Mouse (Mus musculus): ENCODE measurements around the gene Gpc6. TPM values are rescaled to one million over a fixed set of nuclear protein-coding genes. Genes with fewer than 3 reads are reported as not detected.

The Gpc6 gene
- polyA plus RNA-seq, 1 experiment from 2014 or later: 4.4 TPM

GRCm38 (mm10) chr14:117659198-117659761 is 734.2 kb downstream of the Gpc6 start:
- ATAC-seq (ENCODE audit: low read depth): no peak
- no peak overlapping the region for H3K4me3 ChIP-seq (ENCODE audit: low read depth, low read length)
- no peaks in the 10 kb centered on the region for H3K9me3 ChIP-seq (replicated peaks; ENCODE audit: control insufficient read depth, low read length)
- H3K36me3 ChIP-seq (ENCODE audit: control insufficient read depth, insufficient read depth): no peaks in the 10 kb centered on the region
- no peak overlapping the region for H3K27ac ChIP-seq (ENCODE audit: low read length)
- H3K9ac ChIP-seq (ENCODE audit: low read depth, low read length): no peak overlapping the region
- no peaks in the 10 kb centered on the region for H3K4me1 ChIP-seq (ENCODE audit: control insufficient read depth, low read depth, low read length)
- WGBS (ENCODE audit: insufficient replicate concordance): 61% methylated on average over 8 of the region's 8 CpGs
- H3K27me3 ChIP-seq (ENCODE audit: control insufficient read depth, insufficient read depth, low read depth, low read length): no peaks in the 10 kb centered on the region
- no peak overlapping the region for H3K4me2 ChIP-seq (ENCODE audit: low read depth, low read length)

- 55% methylated on average over 4 of the region's 4 CpGs for WGBS (ENCODE audit: insufficient replicate concordance)
- Histone ChIP-seq H3K4me1 (ENCODE audit: control insufficient read depth, low read depth, low read length) (no peaks in the 10 kb centered on the region), H3K4me2 (ENCODE audit: low read depth, low read length) (no peak overlapping the region), H3K27me3 (ENCODE audit: control insufficient read depth, insufficient read depth, low read depth, low read length) (no peaks in the 10 kb centered on the region), H3K36me3 (ENCODE audit: control insufficient read depth, insufficient read depth) (no peaks in the 10 kb centered on the region), H3K9ac (ENCODE audit: low read depth, low read length) (no peak overlapping the region), H3K9me3 (replicated peaks; ENCODE audit: control insufficient read depth, low read length) (no peaks in the 10 kb centered on the region), H3K27ac (ENCODE audit: low read length) (no peak overlapping the region), H3K4me3 (ENCODE audit: low read depth, low read length) (no peak overlapping the region)
- no peak for ATAC-seq (ENCODE audit: low read depth)
Measured at GRCm38 (mm10) chr14:117662261-117662660, 737.1 kb downstream of the Gpc6 start.

DNA sequence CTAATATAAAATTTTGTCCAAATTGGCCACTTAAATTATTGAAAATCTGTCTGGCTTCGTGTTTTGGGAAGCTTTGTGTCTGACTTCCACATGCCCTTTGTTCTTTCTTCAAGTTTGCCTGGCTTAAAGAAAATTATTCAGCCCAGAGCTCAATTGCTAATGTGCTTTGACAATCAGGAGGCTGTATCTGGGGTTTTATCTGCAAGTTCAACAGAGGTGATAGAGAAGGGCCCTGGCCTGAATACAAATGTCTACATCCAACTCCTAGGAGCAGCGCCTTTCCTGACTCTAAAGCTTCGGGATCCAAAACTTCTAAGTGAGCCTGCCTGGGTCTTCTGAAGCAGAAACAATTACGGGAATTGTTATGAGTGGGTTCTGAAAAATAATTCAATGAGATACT is 739.7 kb downstream of the Gpc6 start:
- Histone ChIP-seq H3K4me3 (ENCODE audit: low read depth, low read length) (no peak overlapping the region), H3K36me3 (ENCODE audit: control insufficient read depth, insufficient read depth) (no peaks in the 10 kb centered on the region), H3K9ac (ENCODE audit: low read depth, low read length) (no peak overlapping the region), H3K4me1 (ENCODE audit: control insufficient read depth, low read depth, low read length) (no peaks in the 10 kb centered on the region), H3K9me3 (replicated peaks; ENCODE audit: control insufficient read depth, low read length) (no peaks in the 10 kb centered on the region), H3K4me2 (ENCODE audit: low read depth, low read length) (no peak overlapping the region), H3K27ac (ENCODE audit: low read length) (no peak overlapping the region), H3K27me3 (ENCODE audit: control insufficient read depth, insufficient read depth, low read depth, low read length) (no peaks in the 10 kb centered on the region)
- WGBS (ENCODE audit: insufficient replicate concordance): 53% methylated on average over 4 of the region's 4 CpGs
- ATAC-seq (ENCODE audit: low read depth): no peak

DNA sequence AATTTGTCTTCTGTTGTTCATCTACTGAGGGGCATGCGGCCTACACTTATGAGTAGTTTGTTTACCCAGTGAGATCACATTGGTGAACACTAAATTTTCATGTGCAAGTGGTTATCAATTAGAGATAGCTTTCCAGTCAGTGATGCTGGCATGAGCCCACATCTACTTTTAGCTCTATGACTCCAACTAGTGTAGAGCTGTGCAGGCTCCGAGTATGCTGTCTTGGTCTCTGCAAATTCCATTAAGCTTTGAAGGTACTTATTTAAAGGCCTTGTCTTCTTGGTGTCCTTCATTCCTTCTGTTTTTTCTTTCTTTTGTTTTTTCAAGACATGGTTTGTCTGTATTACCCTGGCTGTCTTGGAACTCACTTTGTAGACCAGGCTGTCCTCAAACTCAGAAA is 741.0 kb downstream of the Gpc6 start:
- no peak overlapping the region for H3K4me2 ChIP-seq (ENCODE audit: low read depth, low read length)
- no peaks in the 10 kb centered on the region for H3K9me3 ChIP-seq (replicated peaks; ENCODE audit: control insufficient read depth, low read length)
- no peaks in the 10 kb centered on the region for H3K36me3 ChIP-seq (ENCODE audit: control insufficient read depth, insufficient read depth)
- no peak for ATAC-seq (ENCODE audit: low read depth)
- H3K4me1 ChIP-seq (ENCODE audit: control insufficient read depth, low read depth, low read length): no peaks in the 10 kb centered on the region
- no peak overlapping the region for H3K27ac ChIP-seq (ENCODE audit: low read length)
- H3K27me3 ChIP-seq (ENCODE audit: control insufficient read depth, insufficient read depth, low read depth, low read length): no peaks in the 10 kb centered on the region
- no peak overlapping the region for H3K4me3 ChIP-seq (ENCODE audit: low read depth, low read length)
- no peak overlapping the region for H3K9ac ChIP-seq (ENCODE audit: low read depth, low read length)
- 75% methylated on average over 2 of the region's 2 CpGs for WGBS (ENCODE audit: insufficient replicate concordance)

DNA sequence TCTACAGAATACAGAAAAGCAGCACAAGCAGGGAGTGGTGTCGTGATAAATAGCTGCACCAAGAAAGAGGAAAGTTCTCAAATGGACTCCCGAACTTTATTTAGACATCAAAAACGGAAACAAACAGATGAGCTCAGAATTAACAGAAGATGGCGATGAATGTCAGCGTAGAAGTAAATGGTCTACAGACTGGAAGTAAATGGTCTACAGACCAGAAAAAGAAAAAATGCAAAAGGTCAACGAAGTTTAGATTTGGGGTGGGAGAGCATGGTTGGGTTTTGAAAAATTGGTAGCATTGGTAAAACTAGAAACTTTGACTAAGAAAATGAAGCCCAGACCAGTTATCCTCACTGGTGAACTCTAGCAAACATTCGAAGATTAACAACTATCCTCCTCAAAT is 748.4 kb downstream of the Gpc6 start:
- no peaks in the 10 kb centered on the region for H3K36me3 ChIP-seq (ENCODE audit: control insufficient read depth, insufficient read depth)
- H3K4me1 ChIP-seq (ENCODE audit: control insufficient read depth, low read depth, low read length): no peaks in the 10 kb centered on the region
- H3K27me3 ChIP-seq (ENCODE audit: control insufficient read depth, insufficient read depth, low read depth, low read length): no peaks in the 10 kb centered on the region
- H3K9me3 ChIP-seq (replicated peaks; ENCODE audit: control insufficient read depth, low read length): no peaks in the 10 kb centered on the region
- H3K9ac ChIP-seq (ENCODE audit: low read depth, low read length): no peak overlapping the region
- no peak overlapping the region for H3K27ac ChIP-seq (ENCODE audit: low read length)
- no peak overlapping the region for H3K4me2 ChIP-seq (ENCODE audit: low read depth, low read length)
- ATAC-seq (ENCODE audit: low read depth): no peak
- H3K4me3 ChIP-seq (ENCODE audit: low read depth, low read length): no peak overlapping the region
- WGBS (ENCODE audit: insufficient replicate concordance): 67% methylated on average over 7 of the region's 7 CpGs

DNA sequence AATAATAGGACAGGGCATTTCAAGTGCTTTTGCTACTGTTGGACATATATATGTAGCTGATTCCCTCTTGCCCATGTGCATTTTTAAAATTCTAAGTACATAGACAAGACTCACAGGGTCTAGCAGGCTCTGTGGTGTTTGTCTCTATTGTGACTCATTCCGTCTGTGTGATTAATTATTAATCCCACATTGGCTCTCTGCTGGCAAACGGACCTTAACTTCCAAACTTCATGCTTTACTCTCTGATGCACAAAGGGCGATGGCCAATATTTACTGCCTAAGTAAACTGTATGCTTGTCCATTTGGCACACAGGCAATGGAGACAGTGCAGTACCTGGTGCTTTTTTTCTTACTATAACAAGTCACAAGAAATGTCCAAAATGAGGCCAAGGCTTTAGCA is 749.4 kb downstream of the Gpc6 start:
- Histone ChIP-seq H3K4me2 (ENCODE audit: low read depth, low read length) (no peak overlapping the region), H3K9me3 (replicated peaks; ENCODE audit: control insufficient read depth, low read length) (no peaks in the 10 kb centered on the region), H3K36me3 (ENCODE audit: control insufficient read depth, insufficient read depth) (no peaks in the 10 kb centered on the region), H3K27me3 (ENCODE audit: control insufficient read depth, insufficient read depth, low read depth, low read length) (no peaks in the 10 kb centered on the region), H3K9ac (ENCODE audit: low read depth, low read length) (no peak overlapping the region), H3K27ac (ENCODE audit: low read length) (no peak overlapping the region), H3K4me3 (ENCODE audit: low read depth, low read length) (no peak overlapping the region), H3K4me1 (ENCODE audit: control insufficient read depth, low read depth, low read length) (no peaks in the 10 kb centered on the region)
- ATAC-seq (ENCODE audit: low read depth): peak; percentile 82
- 47% methylated on average over 3 of the region's 3 CpGs for WGBS (ENCODE audit: insufficient replicate concordance)

GRCm38 (mm10) chr14:117679926-117680325 is 754.8 kb downstream of the Gpc6 start:
- H3K9ac ChIP-seq (ENCODE audit: low read depth, low read length): no peak overlapping the region
- no peaks in the 10 kb centered on the region for H3K9me3 ChIP-seq (replicated peaks; ENCODE audit: control insufficient read depth, low read length)
- H3K4me2 ChIP-seq (ENCODE audit: low read depth, low read length): no peak overlapping the region
- ATAC-seq (ENCODE audit: low read depth): peak; percentile 56; the same call in 1 of the 2 replicates
- 53% methylated on average over 3 of the region's 3 CpGs for WGBS (ENCODE audit: insufficient replicate concordance)
- H3K4me1 ChIP-seq (ENCODE audit: control insufficient read depth, low read depth, low read length): no peaks in the 10 kb centered on the region
- H3K4me3 ChIP-seq (ENCODE audit: low read depth, low read length): no peak overlapping the region
- H3K36me3 ChIP-seq (ENCODE audit: control insufficient read depth, insufficient read depth): no peaks in the 10 kb centered on the region
- no peak overlapping the region for H3K27ac ChIP-seq (ENCODE audit: low read length)
- no peaks in the 10 kb centered on the region for H3K27me3 ChIP-seq (ENCODE audit: control insufficient read depth, insufficient read depth, low read depth, low read length)

DNA sequence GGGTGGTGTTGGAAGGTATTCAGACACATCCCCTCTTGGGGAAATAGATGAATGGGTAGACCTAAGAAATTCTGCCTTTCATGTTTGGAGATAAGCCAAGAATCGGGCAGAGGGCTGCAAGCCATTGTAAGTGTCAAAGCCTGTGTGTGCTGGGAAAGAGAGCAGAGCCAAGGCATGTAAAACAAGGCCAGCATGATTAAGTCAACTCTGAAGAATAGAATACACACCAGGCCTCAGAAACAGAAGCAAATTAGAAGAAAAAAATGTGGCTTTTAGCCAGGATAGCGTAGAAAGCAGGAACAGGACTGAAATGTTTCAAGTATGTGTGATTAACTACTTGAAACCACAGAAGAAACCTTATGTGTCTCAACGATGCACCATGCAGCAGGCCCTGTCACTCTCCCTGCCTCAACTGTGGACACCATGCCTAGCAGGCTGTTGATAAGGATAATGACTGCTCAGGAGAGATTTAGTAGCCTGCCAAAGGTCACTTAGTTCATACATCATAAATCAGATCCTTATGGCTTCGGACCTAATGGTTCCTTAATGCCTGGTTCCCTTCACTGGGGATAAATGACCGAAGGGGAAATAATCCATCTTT is 756.3 kb downstream of the Gpc6 start:
- Histone ChIP-seq H3K27me3 (ENCODE audit: control insufficient read depth, insufficient read depth, low read depth, low read length) (no peaks in the 10 kb centered on the region), H3K4me1 (ENCODE audit: control insufficient read depth, low read depth, low read length) (no peaks in the 10 kb centered on the region), H3K27ac (ENCODE audit: low read length) (no peak overlapping the region), H3K9ac (ENCODE audit: low read depth, low read length) (no peak overlapping the region), H3K4me2 (ENCODE audit: low read depth, low read length) (no peak overlapping the region), H3K9me3 (replicated peaks; ENCODE audit: control insufficient read depth, low read length) (no peaks in the 10 kb centered on the region), H3K4me3 (ENCODE audit: low read depth, low read length) (no peak overlapping the region), H3K36me3 (ENCODE audit: control insufficient read depth, insufficient read depth) (no peaks in the 10 kb centered on the region)
- no peak for ATAC-seq (ENCODE audit: low read depth)
- 41% methylated on average over 5 of the region's 5 CpGs for WGBS (ENCODE audit: insufficient replicate concordance)

DNA sequence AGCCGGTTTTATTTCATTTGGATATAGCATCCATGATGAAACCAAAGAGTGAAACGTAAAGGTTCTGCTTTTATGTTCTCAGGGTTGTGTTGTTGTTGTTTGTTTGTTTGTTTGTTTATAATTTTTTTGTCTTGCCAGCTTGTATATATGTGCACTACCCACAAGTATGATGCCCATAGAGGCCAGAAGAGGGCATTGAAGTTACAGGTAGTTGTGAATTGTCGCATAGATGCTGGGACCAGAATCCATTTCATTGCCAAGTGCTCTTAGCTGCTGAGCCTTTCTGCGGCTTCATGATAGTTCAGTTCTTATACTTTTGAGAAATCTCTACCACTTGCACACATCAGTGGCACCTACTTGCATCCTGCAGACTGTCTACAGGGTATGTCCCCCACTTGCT is 758.0 kb downstream of the Gpc6 start:
- 68% methylated on average over 4 of the region's 4 CpGs for WGBS (ENCODE audit: insufficient replicate concordance)
- Histone ChIP-seq H3K27ac (ENCODE audit: low read length) (no peak overlapping the region), H3K4me1 (ENCODE audit: control insufficient read depth, low read depth, low read length) (no peaks in the 10 kb centered on the region), H3K27me3 (ENCODE audit: control insufficient read depth, insufficient read depth, low read depth, low read length) (no peaks in the 10 kb centered on the region), H3K4me2 (ENCODE audit: low read depth, low read length) (no peak overlapping the region), H3K9ac (ENCODE audit: low read depth, low read length) (no peak overlapping the region), H3K4me3 (ENCODE audit: low read depth, low read length) (no peak overlapping the region), H3K9me3 (replicated peaks; ENCODE audit: control insufficient read depth, low read length) (no peaks in the 10 kb centered on the region), H3K36me3 (ENCODE audit: control insufficient read depth, insufficient read depth) (no peaks in the 10 kb centered on the region)
- no peak for ATAC-seq (ENCODE audit: low read depth)

All from liver, embryonic 16.5 days (tissue).